In the genomic region with DNA sequence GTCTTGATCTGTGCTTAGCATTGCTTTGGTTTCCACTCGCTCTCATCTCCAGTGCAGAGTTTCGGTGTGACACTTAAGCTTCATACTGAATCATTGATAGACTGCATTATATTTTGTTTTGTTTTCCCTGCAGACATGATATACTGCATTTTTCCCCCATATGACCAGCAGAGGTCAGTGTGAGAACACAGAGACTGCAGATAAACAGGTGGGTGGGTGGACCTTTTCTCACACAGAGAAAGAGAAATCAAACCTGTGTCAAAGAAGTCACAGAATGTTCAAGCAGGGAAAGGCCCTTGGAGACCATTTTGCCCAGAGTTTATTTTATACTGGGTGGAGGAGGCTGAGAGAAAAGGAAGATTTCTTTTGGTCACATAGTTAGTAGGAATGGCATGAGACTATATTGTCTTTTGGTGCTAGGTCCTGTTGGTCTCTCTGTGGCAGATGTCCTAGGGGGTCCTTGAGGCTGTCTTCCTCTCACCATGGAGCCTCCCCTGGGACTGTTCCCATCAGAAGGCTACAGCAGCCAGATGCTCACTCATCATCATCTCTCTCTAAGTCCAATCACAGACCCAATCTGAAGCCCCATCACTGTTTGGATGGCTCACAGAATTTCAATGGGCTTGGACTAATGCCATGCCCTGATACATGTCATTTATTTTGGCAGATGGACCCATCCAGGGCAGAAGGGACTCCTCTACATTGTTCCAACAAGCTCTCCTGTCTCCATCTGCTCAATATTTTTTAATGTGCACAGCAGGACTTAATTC, we compare ENCODE assay signal across 8 mouse cellular contexts.
DNase-seq lines count a peak whose midpoint lies in the region; ATAC-seq lines count a peak whose summit lies in the region.
"Had no signal": no experiment of that assay in that cellular context is flagged by ENCODE, and none has a peak within 500 bp of the region (broad histone marks: within the 10 kb centered on the region; RNA-seq: fewer than 3 reads in every experiment).

No protein-coding gene starts in this region.

- no peak for ATAC-seq in kidney, embryonic 16.5 days (ENCODE audit: low FRiP score, low TSS enrichment)
- ATAC-seq in hindbrain, embryonic 16.5 days, result peak; percentile 61

- no peaks in the 10 kb centered on the region for H3K4me1 ChIP-seq in kidney, embryonic 16.5 days (ENCODE audit: insufficient read depth, low read length)
- no peaks in the 10 kb centered on the region for H3K4me1 ChIP-seq in hindbrain, embryonic 16.5 days (ENCODE audit: control insufficient read depth, insufficient read depth, low read depth, low read length)
- H3K4me1 ChIP-seq: neural tube, embryonic 13.5 days had no signal

- 58% methylated on average over 2 of the region's 2 CpGs for WGBS in kidney, embryonic 16.5 days
- 49% methylated on average over 2 of the region's 2 CpGs for WGBS in hindbrain, embryonic 16.5 days

- no peak overlapping the region for H3K9ac ChIP-seq in kidney, embryonic 16.5 days (replicated peaks; ENCODE audit: low read length)
- no peak overlapping the region for H3K9ac ChIP-seq in hindbrain, embryonic 16.5 days (ENCODE audit: low read depth, low read length)
- H3K9ac ChIP-seq: neural tube, embryonic 13.5 days had no signal

- H3K9me3 ChIP-seq in kidney, embryonic 16.5 days (ENCODE audit: low read length), result no peaks in the 10 kb centered on the region
- no peaks in the 10 kb centered on the region for H3K9me3 ChIP-seq in hindbrain, embryonic 16.5 days (ENCODE audit: control insufficient read depth, low read length)
- H3K9me3 ChIP-seq: neural tube, embryonic 13.5 days had no signal

- H3K27ac ChIP-seq in kidney, embryonic 16.5 days (ENCODE audit: low read length), result no peak overlapping the region
- no peak overlapping the region for H3K27ac ChIP-seq in hindbrain, embryonic 16.5 days (ENCODE audit: low read depth, low read length)
- H3K27ac ChIP-seq: neural tube, embryonic 13.5 days had no signal

- H3K4me2 ChIP-seq in kidney, embryonic 16.5 days (replicated peaks; ENCODE audit: low read depth, low read length), result no peak overlapping the region
- no peak overlapping the region for H3K4me2 ChIP-seq in hindbrain, embryonic 16.5 days (ENCODE audit: low read length)
- H3K4me2 ChIP-seq: neural tube, embryonic 13.5 days had no signal

- DNase-seq in kidney, postnatal 14 days, result peak; percentile 13
- DNase-seq in ES-CJ7 (ENCODE audit: low read depth, low spot score) (peak; percentile 12), ZHBTc4 (ENCODE audit: low read depth, low spot score) (peak; percentile 13)
- DNase-seq in c-Kit-positive CD71-positive TER-119-positive erythroid progenitor cells, embryonic 14.5 days (ENCODE audit: low spot score), result no peak
- DNase-seq in thymus, postnatal 4 days, result no peak

- no peak overlapping the region for H3K4me3 ChIP-seq in kidney, embryonic 16.5 days (ENCODE audit: low read length)
- H3K4me3 ChIP-seq in hindbrain, embryonic 16.5 days (ENCODE audit: low read length), result no peak overlapping the region
- H3K4me3 ChIP-seq: neural tube, embryonic 13.5 days had no signal

- no peaks in the 10 kb centered on the region for H3K36me3 ChIP-seq in kidney, embryonic 16.5 days (ENCODE audit: insufficient read depth, low read length)
- H3K36me3 ChIP-seq in hindbrain, embryonic 16.5 days (ENCODE audit: control insufficient read depth, insufficient read depth, low read length), result no peaks in the 10 kb centered on the region
- H3K36me3 ChIP-seq: neural tube, embryonic 13.5 days had no signal

- H3K27me3 ChIP-seq in kidney, embryonic 16.5 days (ENCODE audit: insufficient read depth, low read length), result peaks cover 11% of the 10 kb centered on the region; the same call in 1 of the 2 replicates
- no peaks in the 10 kb centered on the region for H3K27me3 ChIP-seq in hindbrain, embryonic 16.5 days (replicated peaks; ENCODE audit: control insufficient read depth, insufficient read depth, low read length)

Comparison
In these comparisons a context has a peak if more than half of its experiments do, and no peak if none do; other contexts are left out.
1. DNase-seq: peak in kidney, postnatal 14 days (single experiment), ES-CJ7 (single experiment) and ZHBTc4 (single experiment); none in c-Kit-positive CD71-positive TER-119-positive erythroid progenitor cells, embryonic 14.5 days (single experiment) and thymus, postnatal 4 days (single experiment).